Mouse (Mus musculus) heart, postnatal 0 days (tissue): ENCODE data around the gene Csf2rb. TPM values are rescaled to one million over a fixed set of nuclear protein-coding genes. Genes with fewer than 3 reads are reported as not detected.
"Not testable (repeated sequence)": the region's sequence is repeated elsewhere in the genome, so short reads cannot be mapped to it uniquely, and the experiment has no call there.

Experiments used
- ATAC-seq: fragments of 200-750 bp; cut with Nextera tagmentation; 2 replicates; pipeline ENCODE4 v1.8.0; 2017; ENCODE audit warnings: low read depth, moderate number of reproducible peaks, moderate library complexity; ENCODE audit not compliant: insufficient read depth
- DNase-seq: peaks from one replicate; pipeline ENCODE4 v3.0.0-alpha.2; 2016; ENCODE audit warnings: low spot score
- H3K27ac ChIP-seq: fragments of 300-500 bp; sonication (generic); 2 replicates; pipeline ENCODE4 v1.5.1; 2014; ENCODE audit warnings: low read depth, mild to moderate bottlenecking
- H3K27me3 ChIP-seq: fragments of 300-500 bp; sonication (generic); 2 replicates; pipeline ENCODE4 v1.6.1; 2014; ENCODE audit warnings: low read length, mixed read lengths; ENCODE audit not compliant: control insufficient read depth, insufficient read depth
- H3K36me3 ChIP-seq: fragments of 300-500 bp; sonication (generic); replicated peaks from 2 replicates; pipeline ENCODE4 v1.6.1; 2014; ENCODE audit warnings: low read length, mixed read lengths; ENCODE audit not compliant: control insufficient read depth, insufficient read depth
- H3K4me1 ChIP-seq: fragments of 300-500 bp; sonication (generic); 2 replicates; pipeline ENCODE4 v1.6.1; 2014; ENCODE audit warnings: antibody characterized with exemption; ENCODE audit not compliant: control insufficient read depth, insufficient read depth
- H3K4me2 ChIP-seq: fragments of 300-500 bp; sonication (generic); 2 replicates; pipeline ENCODE4 v1.6.1; 2014; ENCODE audit warnings: low read depth, mild to moderate bottlenecking, low read length, moderate library complexity
- H3K4me3 ChIP-seq: fragments of 300-500 bp; sonication (generic); 2 replicates; pipeline ENCODE4 v1.5.1; 2014; ENCODE audit warnings: low read depth, low read length
- H3K9ac ChIP-seq: fragments of 300-500 bp; sonication (generic); replicated peaks from 2 replicates; pipeline ENCODE4 v1.6.1; 2014; ENCODE audit warnings: low read depth, low read length, mixed read lengths
- H3K9me3 ChIP-seq: fragments of 300-500 bp; sonication (generic); replicated peaks from 2 replicates; pipeline ENCODE4 v1.6.1; 2016; ENCODE audit warnings: low read length; ENCODE audit not compliant: control insufficient read depth
- CTCF ChIP-seq: IDR thresholded peaks from 2 replicates; pipeline ENCODE4 v1.5.1; 2016; ENCODE audit warnings: antibody characterized with exemption, control low read depth, low read depth
- EP300 ChIP-seq: IDR thresholded peaks from 2 replicates; pipeline ENCODE4 v1.6.1; 2016; ENCODE audit warnings: antibody characterized with exemption, low read depth
- WGBS: fragments of 180-500 bp; shearing (Covaris S2); extraction: QIAGEN DNeasy Blood & Tissue Kit; methylation state at CpG from one replicate; pipeline ENCODE4 v1.1.7; 2014; 5-methylcytosine and 5-hydroxymethylcytosine counted together
- polyA plus RNA-seq: library from polyadenylated mRNA; unstranded; fragments of >200 nt; fragmentation: Nextera tagmentation; extraction: Ambion mirVana; gene quantifications from 2 replicates; pipeline ENCODE4 v1.2.1, GENCODE M21; 2015
- total RNA-seq: library from RNA; depleted of rRNA; stranded (reverse); fragments of >200 nt; gene quantifications from 2 replicates; pipeline ENCODE4 v1.2.3, GENCODE M21; 2014; ENCODE audit warnings: low replicate concordance

The Csf2rb gene
- total and polyA plus RNA-seq, 2 experiments from 2014 or later: 0.79 to 3.5 TPM

DNA sequence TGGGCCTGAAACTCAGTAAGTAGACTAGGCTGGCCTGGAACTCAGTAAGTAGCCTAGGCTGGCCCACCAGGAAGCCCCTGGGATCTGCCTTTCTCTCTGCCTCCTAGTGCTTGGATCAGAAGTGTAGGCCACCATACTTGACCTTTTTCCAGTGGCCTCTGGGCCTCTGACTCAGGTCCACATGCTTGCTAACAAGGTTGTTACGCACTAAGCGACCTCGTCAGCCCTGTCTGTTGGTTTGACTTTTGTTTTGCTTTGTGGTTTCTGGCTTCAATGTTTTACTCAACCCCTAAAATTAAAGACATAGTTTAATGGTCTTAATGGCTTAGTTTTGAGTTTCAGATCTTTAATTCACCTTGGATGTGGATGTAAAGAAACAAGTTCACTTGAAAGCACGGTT, 5.2 kb downstream of the Csf2rb start:
- 87% methylated on average over 4 of the region's 4 CpGs for WGBS
- Histone ChIP-seq H3K4me3 (no peak overlapping the region), H3K4me2 (no peak overlapping the region), H3K27me3 (no peaks in the 10 kb centered on the region), H3K36me3 (no peaks in the 10 kb centered on the region), H3K9me3 (no peaks in the 10 kb centered on the region), H3K27ac (no peak overlapping the region), H3K4me1 (no peaks in the 10 kb centered on the region), H3K9ac (no peak overlapping the region)
- DNase-seq (no peak), ATAC-seq (no peak)
- no peak for TF ChIP-seq EP300
- no peak for TF ChIP-seq CTCF

DNA sequence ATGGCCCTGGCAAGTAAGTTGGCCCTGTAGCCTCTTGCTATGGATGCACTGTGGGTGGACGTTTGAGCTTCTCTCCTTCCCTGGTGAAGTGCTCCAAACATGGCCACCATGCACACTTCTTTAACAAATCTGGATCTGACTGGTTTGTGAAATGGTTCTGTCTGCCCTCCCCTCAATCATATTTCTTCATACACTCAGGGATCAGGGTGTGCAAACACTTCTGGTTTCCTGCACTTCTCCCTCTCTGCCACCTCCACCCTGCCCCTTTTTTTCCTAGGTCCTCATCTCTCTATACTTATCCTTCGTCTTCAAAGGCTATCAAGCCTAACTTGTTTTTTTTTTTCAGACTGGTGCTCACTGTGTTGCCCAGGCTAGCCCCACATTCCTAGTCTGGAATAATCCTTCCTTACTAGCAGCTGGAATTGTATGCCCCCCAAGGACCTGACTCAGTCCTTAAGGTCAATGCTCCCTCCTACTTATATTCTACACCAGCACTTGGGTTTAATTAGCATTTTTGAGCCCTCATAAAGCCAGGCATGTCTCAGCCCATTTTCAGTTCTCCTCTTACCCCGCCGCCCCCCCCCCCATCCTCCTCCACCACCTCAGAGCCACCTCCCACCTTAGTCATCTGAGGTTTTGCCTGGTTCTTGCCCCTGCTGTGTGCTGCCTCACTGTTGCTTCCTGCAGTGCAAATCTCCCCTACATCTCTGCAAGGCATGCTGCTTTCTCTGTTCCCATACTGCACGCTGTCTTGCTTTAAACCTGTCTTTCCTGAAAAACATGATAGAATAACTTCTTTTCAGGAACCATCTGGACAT, 6.2 kb downstream of the Csf2rb start:
- Histone ChIP-seq H3K36me3 (no peaks in the 10 kb centered on the region), H3K4me1 (no peaks in the 10 kb centered on the region), H3K9me3 (no peaks in the 10 kb centered on the region), H3K4me3 (no peak overlapping the region), H3K4me2 (no peak overlapping the region), H3K9ac (no peak overlapping the region), H3K27me3 (no peaks in the 10 kb centered on the region), H3K27ac (no peak overlapping the region)
- 62% methylated on average over 5 of the region's 5 CpGs for WGBS
- DNase-seq: no peak
- TF ChIP-seq EP300: no peak
- no peak for TF ChIP-seq CTCF
- no peak for ATAC-seq

DNA sequence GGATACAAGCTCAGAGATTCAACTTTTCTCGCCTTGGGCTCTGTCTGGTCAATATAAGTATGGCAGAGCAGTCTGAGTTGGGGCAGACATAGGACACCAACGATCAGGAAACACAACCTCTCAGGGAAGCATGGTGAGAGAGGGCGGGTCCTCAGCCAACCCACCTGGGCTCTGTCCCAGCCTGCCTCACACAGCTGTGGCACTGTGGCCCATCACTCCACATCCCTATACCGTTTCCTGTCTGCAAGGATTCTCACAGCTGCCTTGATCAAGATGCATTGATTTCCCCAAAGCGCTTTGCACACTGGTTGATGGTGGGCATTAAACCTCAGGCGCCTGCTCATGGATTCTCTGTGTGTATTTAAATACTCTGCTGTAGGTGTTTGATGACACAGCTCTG, 7.4 kb downstream of the Csf2rb start:
- TF ChIP-seq EP300 (no peak), CTCF (no peak)
- no peak for DNase-seq
- Histone ChIP-seq H3K27me3 (no peaks in the 10 kb centered on the region), H3K4me2 (no peak overlapping the region), H3K27ac (no peak overlapping the region), H3K9me3 (no peaks in the 10 kb centered on the region), H3K9ac (no peak overlapping the region), H3K4me3 (no peak overlapping the region), H3K36me3 (no peaks in the 10 kb centered on the region), H3K4me1 (no peaks in the 10 kb centered on the region)
- no peak for ATAC-seq
- WGBS: 63% methylated on average over 6 of the region's 6 CpGs

DNA sequence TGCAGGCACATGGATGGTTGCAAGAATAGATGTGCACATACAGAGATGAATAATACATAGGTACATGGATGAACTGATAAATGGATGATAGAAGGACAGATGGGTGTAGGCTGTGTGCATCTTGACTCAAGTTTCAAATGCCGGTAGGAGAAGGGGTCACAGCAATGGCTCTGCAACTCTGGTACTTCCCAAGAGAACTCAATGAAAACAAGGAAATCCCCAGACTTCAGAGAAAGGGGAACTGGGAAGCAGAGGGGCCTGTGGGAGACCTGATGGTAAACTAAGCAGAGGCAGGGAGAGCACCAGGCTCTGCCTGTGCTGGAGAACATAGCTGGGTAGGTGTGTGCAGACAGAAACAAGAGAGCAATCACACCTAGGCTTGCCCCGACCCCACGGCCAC, 8.8 kb downstream of the Csf2rb start:
- Histone ChIP-seq H3K27me3 (no peaks in the 10 kb centered on the region), H3K4me3 (no peak overlapping the region), H3K9ac (no peak overlapping the region), H3K9me3 (no peaks in the 10 kb centered on the region), H3K36me3 (no peaks in the 10 kb centered on the region), H3K27ac (no peak overlapping the region), H3K4me2 (no peak overlapping the region), H3K4me1 (no peaks in the 10 kb centered on the region)
- 74% methylated on average over 3 of the region's 3 CpGs for WGBS
- DNase-seq (no peak), ATAC-seq (no peak)
- TF ChIP-seq EP300 (no peak), CTCF (no peak)

DNA sequence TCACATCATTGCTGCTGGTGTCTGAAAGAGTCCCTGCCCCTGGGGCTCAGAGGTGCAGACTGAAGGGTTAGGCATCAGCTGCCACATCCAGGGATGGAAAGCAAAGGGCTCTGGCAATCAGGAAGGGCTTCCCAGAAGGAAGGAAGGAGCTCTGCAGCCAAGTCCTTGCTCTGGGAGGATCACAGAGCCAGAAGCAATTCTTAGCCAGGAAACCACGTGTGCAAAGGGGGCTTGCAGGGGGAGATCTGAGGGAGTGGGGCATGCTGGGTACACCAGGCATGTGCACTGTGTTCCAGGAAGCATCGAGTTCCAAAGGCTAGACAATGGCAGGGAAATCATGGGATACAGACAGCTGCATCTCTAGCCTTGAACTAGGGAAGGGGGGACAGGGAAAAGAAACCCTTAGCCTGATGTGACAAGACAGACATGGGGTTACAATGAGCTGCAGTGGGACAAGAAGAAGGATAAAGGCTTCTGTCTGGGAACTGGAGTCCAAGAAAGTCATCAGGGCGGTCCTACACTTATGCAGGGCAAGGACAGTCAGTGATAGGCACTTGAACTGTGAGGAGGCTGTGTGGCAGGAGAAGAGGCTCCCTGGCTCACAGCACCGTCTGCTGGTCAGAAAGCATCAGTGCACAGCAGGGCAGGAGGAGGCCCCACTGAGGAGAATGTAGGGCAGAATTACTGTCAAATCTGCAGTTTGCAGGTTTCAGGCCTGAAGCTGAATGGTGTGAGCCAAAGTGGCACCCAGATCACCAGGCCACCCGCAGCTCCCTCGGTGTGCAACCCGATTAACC, 14.3 kb downstream of the Csf2rb start:
- peak overlapping the region; percentile 64 for H3K27ac ChIP-seq
- not testable (repeated sequence) for H3K36me3 ChIP-seq, H3K9me3 ChIP-seq, H3K9ac ChIP-seq, H3K4me1 ChIP-seq, H3K4me3 ChIP-seq, H3K4me2 ChIP-seq, H3K27me3 ChIP-seq
- ATAC-seq (peak; percentile 78), DNase-seq (peak; percentile 36)
- WGBS: 24% methylated on average over 7 of the region's 7 CpGs
- TF ChIP-seq CTCF (peak; percentile 95), EP300 (0 out of 2 replicates have a peak, but pooled peaks have one; percentile 41)

- H3K4me3 ChIP-seq, H3K4me2 ChIP-seq, H3K4me1 ChIP-seq, H3K9me3 ChIP-seq, H3K27ac ChIP-seq, DNase-seq, H3K36me3 ChIP-seq, H3K9ac ChIP-seq, H3K27me3 ChIP-seq, ATAC-seq: not testable (repeated sequence)
- 79% methylated on average over 6 of the region's 7 CpGs for WGBS
Observed at GRCm38 (mm10) chr15:78340919-78341318, 15.4 kb downstream of the Csf2rb start.
